Mouse (Mus musculus): ENCODE results near the gene Tk2. TPM values are rescaled to one million over a fixed set of nuclear protein-coding genes. Genes with fewer than 3 reads are reported as not detected.
A peak's percentile ranks its signal among the peaks of the same experiment; 100 is the strongest.

The Tk2 gene
- total RNA-seq, 1 experiment = 9.8 TPM

DNA sequence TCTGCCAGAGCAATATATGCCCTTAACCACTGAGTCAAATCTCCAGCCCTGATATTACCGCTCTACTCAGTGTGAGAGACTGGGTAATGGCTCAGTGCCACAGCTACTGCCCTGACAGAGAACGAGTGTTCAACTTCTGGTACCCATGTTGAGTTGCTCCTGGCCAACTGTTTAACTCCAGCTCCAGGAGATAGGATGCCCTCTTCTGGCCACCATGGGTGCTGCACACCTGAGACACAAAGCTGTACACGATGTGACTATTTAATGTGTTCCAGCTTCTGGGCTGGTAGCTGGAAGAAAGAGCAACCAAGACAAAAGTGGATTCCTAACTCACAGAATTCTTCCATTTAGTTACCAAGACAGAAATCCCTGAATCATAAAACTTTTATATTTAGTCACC, 4.7 kb upstream of the Tk2 start:
- no peak overlapping the region for H3K27ac ChIP-seq (ENCODE audit: insufficient read depth, low read depth, low read length, poor library complexity, severe bottlenecking)
- H3K36me3 ChIP-seq (ENCODE audit: control insufficient read depth, insufficient read depth, low read length, poor library complexity, severe bottlenecking) = no peaks in the 10 kb centered on the region
- no peaks in the 10 kb centered on the region for H3K9me3 ChIP-seq (ENCODE audit: control insufficient read depth, insufficient read depth, low read depth, low read length)
- TF ChIP-seq ZC3H11A (IDR thresholded peaks at IDR 0.05; ENCODE audit: borderline replicate concordance, low read depth, low read length) = no peak
- TF ChIP-seq CHD2 (IDR thresholded peaks at IDR 0.05; ENCODE audit: low read depth, low read length) = no peak
- TF ChIP-seq ZNF384 (IDR thresholded peaks at IDR 0.05; ENCODE audit: low read depth, low read length) = no peak
- TF ChIP-seq HCFC1 (IDR thresholded peaks at IDR 0.05; ENCODE audit: borderline replicate concordance, insufficient read depth, low read length) = no peak
- no peak for TF ChIP-seq MAFK (IDR thresholded peaks at IDR 0.05; ENCODE audit: insufficient read depth, low read depth, low read length)
- no peak for DNase-seq (ENCODE audit: low read depth, low spot score)
- in situ Hi-C loops (cut with MboI; ENCODE audit: low sequenced_read_pairs in 2 of 2, unreplicated experiment in 2 of 2) = no loop called here
- H3K4me3 ChIP-seq (ENCODE audit: insufficient read depth in 1 of 2, low read depth in 1 of 2, low read length in 2 of 2, poor library complexity in 1 of 2, severe bottlenecking in 1 of 2) = no peak overlapping the region
- H3K9ac ChIP-seq (ENCODE audit: insufficient read depth, low read depth, low read length, poor library complexity, severe bottlenecking) = no peak overlapping the region
- H3K4me1 ChIP-seq (ENCODE audit: control insufficient read depth in 2 of 2, insufficient read depth in 2 of 2, low read length in 2 of 2, poor library complexity in 1 of 2) = no peaks in the 10 kb centered on the region; a peak in 1 of 4 replicates

DNA sequence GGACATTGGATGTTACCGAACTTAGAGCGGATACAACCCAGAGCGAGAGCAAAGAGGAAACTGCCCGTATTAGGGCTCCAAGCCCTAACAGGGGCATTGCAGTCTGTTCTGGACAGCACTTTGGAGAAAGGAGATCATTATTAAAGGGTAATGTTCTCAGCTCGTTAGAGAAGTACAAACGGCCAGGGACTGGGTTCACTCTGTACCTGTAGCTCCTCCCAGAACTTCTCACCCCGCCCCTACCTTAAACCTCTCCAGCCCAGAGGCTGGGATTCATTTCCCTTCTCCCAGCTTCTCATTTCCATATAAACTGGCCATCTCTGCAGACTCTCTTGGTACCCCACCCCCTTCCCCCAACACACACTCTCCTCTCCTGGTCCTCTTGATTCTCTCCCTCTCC, 3.1 kb upstream of the Tk2 start:
- H3K4me1 ChIP-seq (ENCODE audit: control insufficient read depth in 2 of 2, insufficient read depth in 2 of 2, low read length in 2 of 2, poor library complexity in 1 of 2) = peaks cover 0 to 6% of the 10 kb centered on the region in 2 experiments; a peak in 1 of 4 replicates
- no peak for TF ChIP-seq ZC3H11A (IDR thresholded peaks at IDR 0.05; ENCODE audit: borderline replicate concordance, low read depth, low read length)
- TF ChIP-seq CHD2 (IDR thresholded peaks at IDR 0.05; ENCODE audit: low read depth, low read length) = no peak
- in situ Hi-C loops (cut with MboI; ENCODE audit: low sequenced_read_pairs in 2 of 2, unreplicated experiment in 2 of 2) = no loop called here
- no peak for DNase-seq (ENCODE audit: low read depth, low spot score)
- no peaks in the 10 kb centered on the region for H3K36me3 ChIP-seq (ENCODE audit: control insufficient read depth, insufficient read depth, low read length, poor library complexity, severe bottlenecking)
- H3K9me3 ChIP-seq (ENCODE audit: control insufficient read depth, insufficient read depth, low read depth, low read length) = no peaks in the 10 kb centered on the region
- H3K27ac ChIP-seq (ENCODE audit: insufficient read depth, low read depth, low read length, poor library complexity, severe bottlenecking) = no peak overlapping the region
- H3K4me3 ChIP-seq (ENCODE audit: insufficient read depth in 1 of 2, low read depth in 1 of 2, low read length in 2 of 2, poor library complexity in 1 of 2, severe bottlenecking in 1 of 2) = peak overlapping the region; percentile 86 to 88
- peak overlapping the region; percentile 35; the same call in 1 of the 2 replicates for H3K9ac ChIP-seq (ENCODE audit: insufficient read depth, low read depth, low read length, poor library complexity, severe bottlenecking)

DNA sequence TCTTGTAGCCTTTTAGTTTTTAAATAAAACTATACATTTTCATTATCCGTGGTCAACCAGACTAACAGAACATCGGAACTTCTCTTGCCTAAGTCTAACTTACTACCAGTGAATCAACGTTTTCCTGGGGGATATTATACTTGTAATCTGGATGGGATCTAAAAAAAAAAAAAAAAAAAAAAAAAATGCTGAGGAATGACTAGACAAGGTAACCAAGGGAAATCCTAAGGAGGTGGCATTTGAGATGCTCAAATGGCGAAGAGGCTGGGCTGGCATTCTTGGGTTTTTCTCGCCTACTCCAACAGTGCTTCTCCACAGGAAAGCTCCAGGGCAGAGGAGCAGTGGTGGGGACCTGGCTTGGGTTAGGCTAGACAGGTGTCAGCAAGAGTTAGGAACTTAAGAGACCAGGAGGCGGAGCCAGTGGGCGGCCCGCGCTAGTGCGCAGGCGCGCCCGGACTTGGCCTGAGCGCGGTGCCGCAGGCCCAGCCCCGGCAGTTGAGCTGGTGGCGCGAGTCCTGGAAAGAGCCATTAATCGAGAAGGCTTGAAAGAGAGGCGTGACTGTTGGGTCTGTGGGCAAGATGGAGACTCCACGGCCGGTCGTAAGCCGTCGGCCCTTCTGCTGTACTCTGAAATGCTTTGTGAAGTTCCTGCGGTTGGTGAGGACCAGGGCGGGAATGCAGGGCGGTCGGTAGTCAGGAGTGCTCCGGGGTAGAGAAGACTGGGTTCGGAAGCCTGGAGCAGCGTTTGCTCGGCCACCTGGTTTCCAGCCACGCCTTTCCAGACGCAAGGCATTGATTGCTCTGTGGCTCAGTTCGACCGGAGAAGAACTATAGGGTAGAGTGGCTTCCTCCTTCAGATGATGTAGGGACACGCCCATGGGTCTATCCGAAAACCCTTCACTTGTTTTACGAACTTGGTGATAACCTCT, 2.3 kb upstream of the Tk2 start, which contains the start of gene Cklf:
Gene Cklf (plus strand): TSS at position 423 of the 929 bp plus-strand sequence.
- Histone ChIP-seq H3K4me1 (ENCODE audit: control insufficient read depth in 2 of 2, insufficient read depth in 2 of 2, low read length in 2 of 2, poor library complexity in 1 of 2) (peaks cover 0 to 6% of the 10 kb centered on the region in 2 experiments; a peak in 1 of 4 replicates), H3K9me3 (ENCODE audit: control insufficient read depth, insufficient read depth, low read depth, low read length) (no peaks in the 10 kb centered on the region), H3K36me3 (ENCODE audit: control insufficient read depth, insufficient read depth, low read length, poor library complexity, severe bottlenecking) (no peaks in the 10 kb centered on the region), H3K4me3 (ENCODE audit: insufficient read depth in 1 of 2, low read depth in 1 of 2, low read length in 2 of 2, poor library complexity in 1 of 2, severe bottlenecking in 1 of 2) (peak within 1 kb of the TSS; percentile 86 to 88), H3K9ac (ENCODE audit: insufficient read depth, low read depth, low read length, poor library complexity, severe bottlenecking) (peak within 1 kb of the TSS; percentile 91), H3K27ac (ENCODE audit: insufficient read depth, low read depth, low read length, poor library complexity, severe bottlenecking) (peak within 1 kb of the TSS; percentile 63; the same call in 1 of the 2 replicates)
- in situ Hi-C loops (cut with MboI; ENCODE audit: low sequenced_read_pairs in 2 of 2, unreplicated experiment in 2 of 2) = no loop called here
- TF ChIP-seq HCFC1 (IDR thresholded peaks at IDR 0.05; ENCODE audit: borderline replicate concordance, insufficient read depth, low read length) = 0 out of 2 replicates have a peak, but pooled peaks have one; percentile 32
- TF ChIP-seq ZNF384 (IDR thresholded peaks at IDR 0.05; ENCODE audit: low read depth, low read length) = peak; percentile 91
- TF ChIP-seq MAFK (IDR thresholded peaks at IDR 0.05; ENCODE audit: insufficient read depth, low read depth, low read length) = no peak
- no peak for TF ChIP-seq ZC3H11A (IDR thresholded peaks at IDR 0.05; ENCODE audit: borderline replicate concordance, low read depth, low read length)
- peak; percentile 90 for DNase-seq (ENCODE audit: low read depth, low spot score)

DNA sequence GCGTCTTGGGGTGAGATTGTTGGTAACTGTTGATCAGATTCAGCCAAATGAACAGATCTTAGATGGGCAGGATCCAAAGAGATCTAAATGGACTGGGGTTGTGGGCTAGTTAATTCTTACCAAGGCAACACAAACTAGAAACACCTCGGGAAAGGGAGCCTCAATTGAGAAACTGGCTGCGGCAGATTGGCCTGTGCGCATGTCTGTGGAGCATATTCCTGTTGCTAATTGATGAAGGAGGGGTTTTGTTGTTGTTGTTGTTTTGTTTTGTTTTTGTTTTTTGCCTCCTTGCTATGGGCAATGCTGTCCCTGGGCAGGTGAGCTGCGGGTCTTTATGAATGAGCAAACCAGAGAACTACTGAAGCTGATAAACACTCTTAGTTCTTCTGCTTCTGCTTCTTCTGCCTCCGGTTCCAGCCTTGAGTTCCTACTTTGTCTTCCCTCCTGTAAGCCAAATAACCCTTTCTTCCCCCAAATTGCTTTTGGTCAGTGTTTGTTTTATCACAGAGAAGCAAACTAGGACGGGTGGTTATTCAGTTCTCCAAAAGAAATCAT, 1.2 kb upstream of the Tk2 start:
- no peak overlapping the region for H3K27ac ChIP-seq (ENCODE audit: insufficient read depth, low read depth, low read length, poor library complexity, severe bottlenecking)
- TF ChIP-seq CHD2 (IDR thresholded peaks at IDR 0.05; ENCODE audit: low read depth, low read length) (no peak), ZC3H11A (IDR thresholded peaks at IDR 0.05; ENCODE audit: borderline replicate concordance, low read depth, low read length) (no peak), ZNF384 (IDR thresholded peaks at IDR 0.05; ENCODE audit: low read depth, low read length) (no peak), HCFC1 (IDR thresholded peaks at IDR 0.05; ENCODE audit: borderline replicate concordance, insufficient read depth, low read length) (no peak), MAFK (IDR thresholded peaks at IDR 0.05; ENCODE audit: insufficient read depth, low read depth, low read length) (no peak)
- in situ Hi-C loops (cut with MboI; ENCODE audit: low sequenced_read_pairs in 2 of 2, unreplicated experiment in 2 of 2) = no loop called here
- no peak overlapping the region for H3K4me3 ChIP-seq (ENCODE audit: insufficient read depth in 1 of 2, low read depth in 1 of 2, low read length in 2 of 2, poor library complexity in 1 of 2, severe bottlenecking in 1 of 2)
- no peaks in the 10 kb centered on the region; the same call in 1 of the 2 replicates for H3K36me3 ChIP-seq (ENCODE audit: control insufficient read depth, insufficient read depth, low read length, poor library complexity, severe bottlenecking)
- no peak overlapping the region for H3K9ac ChIP-seq (ENCODE audit: insufficient read depth, low read depth, low read length, poor library complexity, severe bottlenecking)
- DNase-seq (ENCODE audit: low read depth, low spot score) = no peak
- H3K9me3 ChIP-seq (ENCODE audit: control insufficient read depth, insufficient read depth, low read depth, low read length) = no peaks in the 10 kb centered on the region
- peaks cover 0 to 6% of the 10 kb centered on the region in 2 experiments; a peak in 1 of 4 replicates for H3K4me1 ChIP-seq (ENCODE audit: control insufficient read depth in 2 of 2, insufficient read depth in 2 of 2, low read length in 2 of 2, poor library complexity in 1 of 2)

Data from ES-E14 (cell line).